Mouse (Mus musculus): ENCODE results near the gene Akap8. TPM values are rescaled to one million over a fixed set of nuclear protein-coding genes. Genes with fewer than 3 reads are reported as not detected.

The Akap8 gene
- polyA plus RNA-seq, 1 experiment from 2014 or later: 66.2 TPM

GRCm38 (mm10) chr17:32269151-32269550 is 51.9 kb downstream of the Akap8 start:
- H3K27ac ChIP-seq (ENCODE audit: low read depth, low read length): no peak overlapping the region
- DNase-seq (ENCODE audit: low spot score) (no peak), ATAC-seq (ENCODE audit: low FRiP score) (no peak)
- no peak overlapping the region for H3K9ac ChIP-seq (ENCODE audit: low read depth, low read length)
- 94% methylated on average over 7 of the region's 7 CpGs for WGBS
- H3K27me3 ChIP-seq (ENCODE audit: control insufficient read depth, insufficient read depth, low read length): no peaks in the 10 kb centered on the region
- no peaks in the 10 kb centered on the region for H3K4me1 ChIP-seq (replicated peaks; ENCODE audit: control insufficient read depth, insufficient read depth, low read length)
- H3K36me3 ChIP-seq (ENCODE audit: control insufficient read depth, insufficient read depth, low read length): no peaks in the 10 kb centered on the region
- H3K4me2 ChIP-seq (replicated peaks; ENCODE audit: low read depth, low read length): no peak overlapping the region
- H3K9me3 ChIP-seq (ENCODE audit: control insufficient read depth, low read length): no peaks in the 10 kb centered on the region
- H3K4me3 ChIP-seq (ENCODE audit: low read depth, low read length): no peak overlapping the region

GRCm38 (mm10) chr17:32268540-32268960 is 52.5 kb downstream of the Akap8 start:
- H3K4me1 ChIP-seq (replicated peaks; ENCODE audit: control insufficient read depth, insufficient read depth, low read length): no peaks in the 10 kb centered on the region
- DNase-seq (ENCODE audit: low spot score) (no peak), ATAC-seq (ENCODE audit: low FRiP score) (no peak)
- H3K27me3 ChIP-seq (ENCODE audit: control insufficient read depth, insufficient read depth, low read length): no peaks in the 10 kb centered on the region
- H3K36me3 ChIP-seq (ENCODE audit: control insufficient read depth, insufficient read depth, low read length): no peaks in the 10 kb centered on the region
- no peak overlapping the region for H3K27ac ChIP-seq (ENCODE audit: low read depth, low read length)
- 98% methylated on average over 3 of the region's 3 CpGs for WGBS
- H3K9me3 ChIP-seq (ENCODE audit: control insufficient read depth, low read length): no peaks in the 10 kb centered on the region
- no peak overlapping the region for H3K9ac ChIP-seq (ENCODE audit: low read depth, low read length)
- no peak overlapping the region for H3K4me2 ChIP-seq (replicated peaks; ENCODE audit: low read depth, low read length)
- no peak overlapping the region for H3K4me3 ChIP-seq (ENCODE audit: low read depth, low read length)

GRCm38 (mm10) chr17:32268096-32268495 is 52.9 kb downstream of the Akap8 start:
- H3K27me3 ChIP-seq (ENCODE audit: control insufficient read depth, insufficient read depth, low read length): no peaks in the 10 kb centered on the region
- H3K9me3 ChIP-seq (ENCODE audit: control insufficient read depth, low read length): no peaks in the 10 kb centered on the region
- H3K27ac ChIP-seq (ENCODE audit: low read depth, low read length): no peak overlapping the region
- no peak for DNase-seq (ENCODE audit: low spot score)
- no peak overlapping the region for H3K4me2 ChIP-seq (replicated peaks; ENCODE audit: low read depth, low read length)
- no peak overlapping the region for H3K9ac ChIP-seq (ENCODE audit: low read depth, low read length)
- no peaks in the 10 kb centered on the region for H3K4me1 ChIP-seq (replicated peaks; ENCODE audit: control insufficient read depth, insufficient read depth, low read length)
- no peak for ATAC-seq (ENCODE audit: low FRiP score)
- WGBS: 51% methylated on average over 2 of the region's 2 CpGs
- no peaks in the 10 kb centered on the region for H3K36me3 ChIP-seq (ENCODE audit: control insufficient read depth, insufficient read depth, low read length)
- no peak overlapping the region for H3K4me3 ChIP-seq (ENCODE audit: low read depth, low read length)

- Histone ChIP-seq H3K36me3 (ENCODE audit: control insufficient read depth, insufficient read depth, low read length) (no peaks in the 10 kb centered on the region), H3K9ac (ENCODE audit: low read depth, low read length) (no peak overlapping the region), H3K4me1 (replicated peaks; ENCODE audit: control insufficient read depth, insufficient read depth, low read length) (no peaks in the 10 kb centered on the region), H3K4me2 (replicated peaks; ENCODE audit: low read depth, low read length) (no peak overlapping the region), H3K27ac (ENCODE audit: low read depth, low read length) (no peak overlapping the region), H3K27me3 (ENCODE audit: control insufficient read depth, insufficient read depth, low read length) (no peaks in the 10 kb centered on the region), H3K9me3 (ENCODE audit: control insufficient read depth, low read length) (no peaks in the 10 kb centered on the region), H3K4me3 (ENCODE audit: low read depth, low read length) (no peak overlapping the region)
- ATAC-seq (ENCODE audit: low FRiP score) (no peak), DNase-seq (ENCODE audit: low spot score) (no peak)
- 93% methylated on average over 1 of the region's 1 CpGs for WGBS
Observed at GRCm38 (mm10) chr17:32267617-32268016, 53.4 kb downstream of the Akap8 start.

GRCm38 (mm10) chr17:32263672-32264071 is 57.4 kb downstream of the Akap8 start:
- Histone ChIP-seq H3K36me3 (ENCODE audit: control insufficient read depth, insufficient read depth, low read length) (no peaks in the 10 kb centered on the region), H3K4me2 (replicated peaks; ENCODE audit: low read depth, low read length) (no peak overlapping the region), H3K27ac (ENCODE audit: low read depth, low read length) (no peak overlapping the region), H3K4me3 (ENCODE audit: low read depth, low read length) (no peak overlapping the region), H3K9ac (ENCODE audit: low read depth, low read length) (no peak overlapping the region), H3K9me3 (ENCODE audit: control insufficient read depth, low read length) (no peaks in the 10 kb centered on the region), H3K27me3 (ENCODE audit: control insufficient read depth, insufficient read depth, low read length) (no peaks in the 10 kb centered on the region), H3K4me1 (replicated peaks; ENCODE audit: control insufficient read depth, insufficient read depth, low read length) (no peaks in the 10 kb centered on the region)
- DNase-seq (ENCODE audit: low spot score) (no peak), ATAC-seq (ENCODE audit: low FRiP score) (no peak)
- WGBS: 97% methylated on average over 2 of the region's 2 CpGs

GRCm38 (mm10) chr17:32262831-32263559 is 58.0 kb downstream of the Akap8 start:
- ATAC-seq (ENCODE audit: low FRiP score): no peak
- Histone ChIP-seq H3K9ac (ENCODE audit: low read depth, low read length) (no peak overlapping the region), H3K4me2 (replicated peaks; ENCODE audit: low read depth, low read length) (no peak overlapping the region), H3K36me3 (ENCODE audit: control insufficient read depth, insufficient read depth, low read length) (no peaks in the 10 kb centered on the region), H3K4me3 (ENCODE audit: low read depth, low read length) (no peak overlapping the region), H3K27ac (ENCODE audit: low read depth, low read length) (no peak overlapping the region), H3K9me3 (ENCODE audit: control insufficient read depth, low read length) (no peaks in the 10 kb centered on the region), H3K27me3 (ENCODE audit: control insufficient read depth, insufficient read depth, low read length) (no peaks in the 10 kb centered on the region), H3K4me1 (replicated peaks; ENCODE audit: control insufficient read depth, insufficient read depth, low read length) (0 out of 2 replicates have a peak, but pooled peaks cover 3% of the 10 kb centered on the region)
- no peak for DNase-seq (ENCODE audit: low spot score)
- 89% methylated on average over 8 of the region's 8 CpGs for WGBS

- Histone ChIP-seq H3K27me3 (ENCODE audit: control insufficient read depth, insufficient read depth, low read length) (no peaks in the 10 kb centered on the region), H3K4me1 (replicated peaks; ENCODE audit: control insufficient read depth, insufficient read depth, low read length) (0 out of 2 replicates have a peak, but pooled peaks cover 3% of the 10 kb centered on the region), H3K36me3 (ENCODE audit: control insufficient read depth, insufficient read depth, low read length) (no peaks in the 10 kb centered on the region), H3K4me2 (replicated peaks; ENCODE audit: low read depth, low read length) (no peak overlapping the region), H3K27ac (ENCODE audit: low read depth, low read length) (no peak overlapping the region), H3K9me3 (ENCODE audit: control insufficient read depth, low read length) (no peaks in the 10 kb centered on the region), H3K4me3 (ENCODE audit: low read depth, low read length) (no peak overlapping the region), H3K9ac (ENCODE audit: low read depth, low read length) (no peak overlapping the region)
- no peak for DNase-seq (ENCODE audit: low spot score)
- no peak for ATAC-seq (ENCODE audit: low FRiP score)
- WGBS: 96% methylated on average over 2 of the region's 2 CpGs
Observed at GRCm38 (mm10) chr17:32258869-32259268, 62.2 kb downstream of the Akap8 start.

- Histone ChIP-seq H3K4me3 (ENCODE audit: low read depth, low read length) (no peak overlapping the region), H3K27me3 (ENCODE audit: control insufficient read depth, insufficient read depth, low read length) (no peaks in the 10 kb centered on the region), H3K4me2 (replicated peaks; ENCODE audit: low read depth, low read length) (no peak overlapping the region), H3K4me1 (replicated peaks; ENCODE audit: control insufficient read depth, insufficient read depth, low read length) (0 out of 2 replicates have a peak, but pooled peaks cover 3% of the 10 kb centered on the region), H3K9ac (ENCODE audit: low read depth, low read length) (no peak overlapping the region), H3K27ac (ENCODE audit: low read depth, low read length) (no peak overlapping the region), H3K9me3 (ENCODE audit: control insufficient read depth, low read length) (no peaks in the 10 kb centered on the region), H3K36me3 (ENCODE audit: control insufficient read depth, insufficient read depth, low read length) (no peaks in the 10 kb centered on the region)
- 52% methylated on average over 6 of the region's 6 CpGs for WGBS
- no peak for ATAC-seq (ENCODE audit: low FRiP score)
- no peak for DNase-seq (ENCODE audit: low spot score)
Observed at GRCm38 (mm10) chr17:32257944-32258343, 63.1 kb downstream of the Akap8 start.

- H3K36me3 ChIP-seq (ENCODE audit: control insufficient read depth, insufficient read depth, low read length): 0 out of 2 replicates have a peak, but pooled peaks cover 2% of the 10 kb centered on the region
- ATAC-seq (ENCODE audit: low FRiP score): no peak
- no peak for DNase-seq (ENCODE audit: low spot score)
- H3K4me2 ChIP-seq (replicated peaks; ENCODE audit: low read depth, low read length): no peak overlapping the region
- no peak overlapping the region for H3K27ac ChIP-seq (ENCODE audit: low read depth, low read length)
- H3K9ac ChIP-seq (ENCODE audit: low read depth, low read length): no peak overlapping the region
- no peaks in the 10 kb centered on the region for H3K9me3 ChIP-seq (ENCODE audit: control insufficient read depth, low read length)
- WGBS: 97% methylated on average over 2 of the region's 2 CpGs
- 0 out of 2 replicates have a peak, but pooled peaks cover 3% of the 10 kb centered on the region for H3K4me1 ChIP-seq (replicated peaks; ENCODE audit: control insufficient read depth, insufficient read depth, low read length)
- no peak overlapping the region for H3K4me3 ChIP-seq (ENCODE audit: low read depth, low read length)
- no peaks in the 10 kb centered on the region for H3K27me3 ChIP-seq (ENCODE audit: control insufficient read depth, insufficient read depth, low read length)
Observed at GRCm38 (mm10) chr17:32257452-32257851, 63.6 kb downstream of the Akap8 start.
